Mouse (Mus musculus) intestine, embryonic 14.5 days (tissue): Measurements from ENCODE around the gene Drd1. TPM values are rescaled to one million over a fixed set of nuclear protein-coding genes. Genes with fewer than 3 reads are reported as not detected.
A peak's percentile ranks its signal among the peaks of the same experiment; 100 is the strongest.

ENCODE experiments used
- ATAC-seq: fragments of 200-750 bp; cut with Nextera tagmentation; replicated peaks from 2 replicates; pipeline ENCODE4 v1.8.0; 2017; ENCODE audit warnings: low read depth, moderate number of reproducible peaks, moderate TSS enrichment, moderate library complexity; ENCODE audit not compliant: low FRiP score, low TSS enrichment
- DNase-seq: peaks from one replicate; pipeline ENCODE4 v3.0.0-alpha.2; 2018; ENCODE audit warnings: low spot score
- H3K27ac ChIP-seq: fragments of 300-500 bp; sonication (generic); 2 replicates; pipeline ENCODE4 v1.5.1; 2014; ENCODE audit warnings: low read depth, mild to moderate bottlenecking, control low read depth
- H3K27me3 ChIP-seq: fragments of 300-500 bp; sonication (generic); replicated peaks from 2 replicates; pipeline ENCODE4 v1.6.1; 2014; ENCODE audit warnings: low read length, control low read depth; ENCODE audit not compliant: control insufficient read depth, insufficient read depth
- H3K36me3 ChIP-seq: fragments of 300-500 bp; sonication (generic); 2 replicates; pipeline ENCODE4 v1.6.1; 2014; ENCODE audit warnings: low read length, control low read depth; ENCODE audit not compliant: control insufficient read depth, insufficient read depth
- H3K4me1 ChIP-seq: fragments of 300-500 bp; sonication (generic); replicated peaks from 2 replicates; pipeline ENCODE4 v1.6.1; 2014; ENCODE audit warnings: low read length, control low read depth, mixed read lengths; ENCODE audit not compliant: control insufficient read depth, insufficient read depth
- H3K4me2 ChIP-seq: fragments of 300-500 bp; sonication (generic); 2 replicates; pipeline ENCODE4 v1.6.1; 2014; ENCODE audit warnings: low read length
- H3K4me3 ChIP-seq: fragments of 300-500 bp; sonication (generic); 2 replicates; pipeline ENCODE4 v1.5.1; 2014; ENCODE audit warnings: low read depth, low read length, control low read depth, mixed read lengths
- H3K9ac ChIP-seq: fragments of 300-500 bp; sonication (generic); 2 replicates; pipeline ENCODE4 v1.6.1; 2014; ENCODE audit warnings: mild to moderate bottlenecking, low read length
- H3K9me3 ChIP-seq: fragments of 300-500 bp; sonication (generic); 2 replicates; pipeline ENCODE4 v1.6.1; 2016; ENCODE audit warnings: low read length, control low read depth; ENCODE audit not compliant: control insufficient read depth
- WGBS: fragments of 180-500 bp; shearing (Covaris S2); extraction: QIAGEN DNeasy Blood & Tissue Kit; methylation state at CpG from one replicate; pipeline ENCODE4 v1.1.7; 2014; 5-methylcytosine and 5-hydroxymethylcytosine counted together
- polyA plus RNA-seq: library from polyadenylated mRNA; unstranded; fragments of >200 nt; fragmentation: Nextera tagmentation; extraction: Ambion mirVana; gene quantifications from 2 replicates; pipeline ENCODE4 v1.2.1, GENCODE M21; 2014

The Drd1 gene
- polyA plus RNA-seq, 1 experiment from 2014 or later, result 0.55 TPM

GRCm38 (mm10) chr13:54077470-54078174, 22.1 kb upstream of the Drd1 start:
- no peaks in the 10 kb centered on the region for H3K27me3 ChIP-seq
- no peak overlapping the region for H3K4me2 ChIP-seq
- DNase-seq, result no peak
- no peak overlapping the region for H3K4me3 ChIP-seq
- no peaks in the 10 kb centered on the region; the same call in 1 of the 2 replicates for H3K36me3 ChIP-seq
- no peak overlapping the region for H3K27ac ChIP-seq
- peaks cover 16% of the 10 kb centered on the region for H3K4me1 ChIP-seq
- peak; percentile 60 for ATAC-seq
- H3K9me3 ChIP-seq, result no peaks in the 10 kb centered on the region
- no peak overlapping the region for H3K9ac ChIP-seq
- WGBS, result 30% methylated on average over 11 of the region's 11 CpGs

DNA sequence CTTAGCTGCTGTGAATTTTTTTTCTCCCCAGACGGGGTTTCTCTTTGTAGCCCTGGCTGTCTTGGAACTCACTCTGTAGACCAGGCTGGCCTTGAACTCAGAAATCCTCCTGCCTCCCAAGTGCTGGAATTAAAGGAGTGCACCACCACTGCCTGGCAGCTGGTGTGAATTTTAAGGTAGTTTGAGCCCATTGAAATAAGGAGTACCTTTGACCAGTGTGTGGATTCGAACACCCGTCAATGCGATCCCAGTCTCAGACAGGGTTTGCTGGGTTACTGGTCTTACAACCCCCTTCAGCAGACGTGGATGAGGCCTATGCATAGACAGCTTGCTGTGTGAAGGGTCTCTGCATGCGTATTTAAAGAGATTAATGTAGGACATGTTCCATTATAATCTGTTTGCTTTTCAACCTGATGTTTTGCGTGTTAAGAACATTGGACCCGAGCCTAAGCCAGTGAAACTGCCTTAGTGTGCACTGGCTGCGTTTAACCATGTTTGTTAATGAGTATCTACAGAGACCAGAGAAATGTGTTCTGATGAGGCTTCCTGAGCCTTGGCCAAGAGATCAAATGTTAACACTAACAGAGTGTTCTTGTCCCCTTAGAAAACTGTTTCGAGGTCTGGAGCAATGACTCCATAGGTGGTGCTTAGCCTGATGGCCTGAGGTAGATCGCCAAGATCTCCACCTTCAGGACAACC, 21.4 kb upstream of the Drd1 start:
- no peak overlapping the region for H3K4me2 ChIP-seq
- DNase-seq, result no peak

DNA sequence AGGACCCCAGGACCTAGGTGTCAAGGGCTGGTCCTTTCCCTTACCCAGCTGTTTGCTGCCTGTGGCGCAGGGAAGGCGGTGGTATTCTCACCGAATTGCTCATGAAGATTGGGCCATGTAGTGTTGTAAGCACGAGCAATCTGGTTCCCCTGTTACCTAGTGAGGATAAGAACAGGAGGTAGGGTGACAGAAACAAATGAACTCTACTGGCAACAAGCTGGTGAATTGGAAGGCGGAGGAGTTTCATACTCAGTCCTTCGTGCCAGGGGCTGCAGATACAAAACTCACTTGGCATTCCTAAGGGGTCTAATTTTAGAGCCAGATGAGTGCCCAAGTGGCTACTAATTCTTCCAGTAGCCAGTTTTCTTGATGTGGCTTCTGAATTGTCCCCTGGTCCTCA, 20.5 kb upstream of the Drd1 start:
- ATAC-seq (no peak), DNase-seq (no peak)
- H3K27me3 ChIP-seq, result no peaks in the 10 kb centered on the region
- H3K9me3 ChIP-seq, result no peaks in the 10 kb centered on the region
- no peak overlapping the region for H3K27ac ChIP-seq
- no peak overlapping the region for H3K4me3 ChIP-seq
- H3K4me1 ChIP-seq, result peaks cover 19% of the 10 kb centered on the region
- WGBS, result 94% methylated on average over 6 of the region's 6 CpGs
- no peak overlapping the region for H3K4me2 ChIP-seq
- no peaks in the 10 kb centered on the region; the same call in 1 of the 2 replicates for H3K36me3 ChIP-seq
- no peak overlapping the region for H3K9ac ChIP-seq

More for the DNA sequence above, 21.4 kb upstream of the Drd1 start:
- Histone ChIP-seq H3K27ac (no peak overlapping the region), H3K4me1 (peaks cover 19% of the 10 kb centered on the region), H3K9me3 (no peaks in the 10 kb centered on the region), H3K4me3 (no peak overlapping the region), H3K9ac (no peak overlapping the region), H3K36me3 (no peaks in the 10 kb centered on the region; the same call in 1 of the 2 replicates), H3K27me3 (no peaks in the 10 kb centered on the region)
- 76% methylated on average over 11 of the region's 11 CpGs for WGBS
- no peak for ATAC-seq

DNA sequence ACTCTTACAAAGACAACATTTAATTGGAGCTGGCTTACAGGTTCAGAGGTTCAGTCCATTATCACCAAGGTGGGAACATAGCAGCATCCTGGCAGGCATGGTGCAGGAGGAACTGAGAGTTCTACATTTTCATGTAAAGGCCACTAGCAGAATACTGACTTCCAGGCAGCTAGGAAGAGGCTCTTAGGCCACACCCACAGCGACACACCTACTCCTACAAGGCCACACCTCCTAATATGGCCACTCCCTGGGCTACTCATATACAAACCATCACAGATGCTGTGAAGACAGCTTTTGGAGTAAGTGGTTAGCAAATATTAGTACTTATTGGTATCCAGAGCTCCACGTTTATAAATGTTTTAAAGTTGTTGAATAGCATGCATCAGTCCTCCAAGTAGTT, 19.9 kb upstream of the Drd1 start:
- ATAC-seq, result no peak
- H3K36me3 ChIP-seq, result no peaks in the 10 kb centered on the region; the same call in 1 of the 2 replicates
- no peak overlapping the region for H3K4me3 ChIP-seq
- no peak overlapping the region for H3K9ac ChIP-seq
- no peaks in the 10 kb centered on the region for H3K27me3 ChIP-seq
- peaks cover 19% of the 10 kb centered on the region for H3K4me1 ChIP-seq
- H3K9me3 ChIP-seq, result no peaks in the 10 kb centered on the region
- 81% methylated on average over 2 of the region's 2 CpGs for WGBS
- H3K4me2 ChIP-seq, result no peak overlapping the region
- no peak overlapping the region for H3K27ac ChIP-seq
- no peak for DNase-seq

DNA sequence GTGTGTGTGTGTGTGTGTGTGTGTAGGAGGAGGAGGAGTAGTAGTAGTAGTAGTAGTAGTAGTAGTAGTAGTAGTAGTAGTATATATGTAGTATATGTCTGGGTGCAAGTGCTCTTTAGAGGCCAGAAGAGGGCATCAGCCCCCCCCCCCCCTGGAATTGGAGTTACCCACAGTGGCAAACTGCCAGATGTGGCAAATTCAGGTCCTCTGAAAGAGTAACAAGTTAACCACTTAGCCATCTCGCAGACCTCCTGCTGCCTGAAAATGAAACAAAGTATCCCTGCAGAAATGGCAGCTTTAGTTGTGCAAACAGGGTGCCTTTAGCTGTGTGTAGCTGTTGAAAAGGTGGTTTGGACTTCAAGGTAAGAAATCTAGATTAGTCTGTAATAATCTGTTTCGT, 18.0 kb upstream of the Drd1 start:
- Histone ChIP-seq H3K27ac (peak overlapping the region; percentile 79; the same call in 1 of the 2 replicates), H3K4me1 (peaks cover 11% of the 10 kb centered on the region; the same call in 1 of the 2 replicates), H3K36me3 (no peaks in the 10 kb centered on the region; the same call in 1 of the 2 replicates), H3K9me3 (no peaks in the 10 kb centered on the region), H3K9ac (no peak overlapping the region), H3K4me3 (no peak overlapping the region), H3K4me2 (peak overlapping the region; percentile 74), H3K27me3 (no peaks in the 10 kb centered on the region)
- ATAC-seq, result no peak
- WGBS, result 64% methylated on average over 2 of the region's 2 CpGs
- no peak for DNase-seq

GRCm38 (mm10) chr13:54073066-54073465, 17.6 kb upstream of the Drd1 start:
- peak overlapping the region; percentile 74 for H3K4me2 ChIP-seq

DNA sequence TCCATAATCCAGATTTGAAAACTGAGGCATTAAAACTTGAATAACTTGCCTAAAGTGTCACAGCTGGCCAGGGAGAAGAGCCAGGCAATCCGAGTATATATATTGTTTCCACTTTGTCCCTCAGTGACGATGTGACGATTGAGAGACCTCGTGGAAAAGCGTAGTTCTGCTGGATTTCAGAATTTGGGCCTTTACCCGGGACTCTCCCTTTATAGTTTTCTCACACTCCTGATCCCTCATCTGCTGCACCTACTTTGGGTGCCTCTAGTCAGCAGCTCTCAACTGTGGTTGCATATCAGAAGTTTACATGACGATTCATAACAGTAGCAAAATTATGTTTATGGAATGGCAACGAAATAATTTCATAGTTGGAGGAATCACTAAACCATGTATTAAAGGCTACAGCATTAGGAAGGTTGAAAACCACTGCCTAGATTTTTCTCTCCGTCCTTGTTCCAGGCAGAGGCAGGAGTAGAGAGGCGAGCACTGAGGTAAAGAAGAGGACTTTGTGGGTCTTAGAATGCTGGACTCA, 17.1 kb upstream of the Drd1 start:
- no peaks in the 10 kb centered on the region; the same call in 1 of the 2 replicates for H3K36me3 ChIP-seq
- H3K4me1 ChIP-seq, result peaks cover 7% of the 10 kb centered on the region; the same call in 1 of the 2 replicates
- peak overlapping the region; percentile 75 for H3K4me3 ChIP-seq
- H3K27me3 ChIP-seq, result no peaks in the 10 kb centered on the region
- H3K27ac ChIP-seq, result peak overlapping the region; percentile 79; the same call in 1 of the 2 replicates
- ATAC-seq (no peak), DNase-seq (no peak)
- peak overlapping the region; percentile 87 for H3K9ac ChIP-seq
- H3K4me2 ChIP-seq, result peak overlapping the region; percentile 74
- H3K9me3 ChIP-seq, result no peaks in the 10 kb centered on the region
- WGBS, result 34% methylated on average over 10 of the region's 10 CpGs

More at GRCm38 (mm10) chr13:54073066-54073465, 17.6 kb upstream of the Drd1 start:
- Histone ChIP-seq H3K27ac (peak overlapping the region; percentile 79; the same call in 1 of the 2 replicates), H3K36me3 (no peaks in the 10 kb centered on the region; the same call in 1 of the 2 replicates), H3K9ac (no peak overlapping the region), H3K4me1 (peaks cover 7% of the 10 kb centered on the region; the same call in 1 of the 2 replicates), H3K4me3 (peak overlapping the region; percentile 75; the same call in 1 of the 2 replicates), H3K9me3 (no peaks in the 10 kb centered on the region), H3K27me3 (no peaks in the 10 kb centered on the region)
- ATAC-seq (no peak), DNase-seq (no peak)
- WGBS, result 22% methylated on average over 1 of the region's 1 CpGs

DNA sequence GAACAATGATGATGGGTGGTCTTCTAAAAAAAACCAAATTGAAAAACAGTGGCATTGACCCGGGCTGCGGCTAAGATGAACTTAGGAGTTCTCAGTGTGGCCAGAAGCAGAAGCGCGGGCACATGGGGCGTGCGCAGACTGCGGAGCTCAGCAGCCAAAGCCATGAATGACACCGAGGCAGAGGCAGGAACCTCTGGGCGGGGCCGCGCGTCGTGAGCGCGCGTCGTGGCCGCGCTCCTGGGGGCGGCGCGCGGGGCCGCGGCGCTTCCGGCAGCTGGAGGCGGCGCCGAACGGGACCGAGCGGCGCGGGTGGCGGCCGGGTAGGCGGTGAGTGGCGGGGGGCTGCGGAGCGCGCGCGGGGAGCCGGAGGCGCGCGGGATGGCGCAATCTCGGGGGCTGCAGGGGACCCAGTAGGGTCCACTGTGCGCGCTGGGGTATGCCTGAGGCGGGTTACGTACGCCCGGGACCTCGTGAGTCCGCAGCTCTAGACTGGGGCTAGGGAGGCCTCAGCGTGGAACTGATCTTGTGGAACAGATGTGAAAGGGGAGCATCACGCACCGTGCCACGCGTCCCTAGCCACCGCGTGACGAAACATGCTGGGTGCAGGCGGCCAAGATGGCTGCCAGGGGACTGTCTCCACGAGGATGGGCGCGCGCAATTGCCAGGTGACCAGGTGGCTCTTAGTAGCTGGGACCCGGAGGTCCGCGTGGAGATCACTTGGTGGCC, 16.3 kb upstream of the Drd1 start, which contains the start of gene Sfxn1:
Gene Sfxn1 (plus strand): TSS at position 264 of the 726 bp plus-strand sequence.
- Histone ChIP-seq H3K27ac (peak within 1 kb of the TSS; percentile 79), H3K9me3 (no peaks in the 10 kb centered on the region), H3K27me3 (no peaks in the 10 kb centered on the region), H3K4me1 (peaks cover 7% of the 10 kb centered on the region; the same call in 1 of the 2 replicates), H3K36me3 (no peaks in the 10 kb centered on the region), H3K9ac (peak within 1 kb of the TSS; percentile 87), H3K4me2 (peak within 1 kb of the TSS; percentile 74), H3K4me3 (peak within 1 kb of the TSS; percentile 75)
- ATAC-seq (peak; percentile 88), DNase-seq (peak; percentile 86)
- under 1% methylated on average over 74 of the region's 74 CpGs for WGBS
